10 mouse cellular contexts compared by ENCODE assay signal in genomic region chr11:78399680-78400079, GRCm38 (mm10). TPM values are rescaled to one million over a fixed set of nuclear protein-coding genes. Genes with fewer than 3 reads are reported as not detected.
DNase-seq lines count a peak whose midpoint lies in the region; ATAC-seq and TF ChIP-seq lines count a peak whose summit lies in the region.
"Had no signal": no experiment of that assay in that cellular context is flagged by ENCODE, and none has a peak within 500 bp of the region (broad histone marks: within the 10 kb centered on the region; RNA-seq: fewer than 3 reads in every experiment).

No protein-coding gene starts in this region.

- no peak for ATAC-seq in hindbrain, embryonic 12.5 days (ENCODE audit: low FRiP score)
- peak; percentile 21; the same call in 1 of the 2 replicates for ATAC-seq in erythroid progenitor cell, adult 5-6 weeks (replicated peaks; ENCODE audit: low FRiP score, poor library complexity, severe bottlenecking)
- ATAC-seq in limb, embryonic 14.5 days (ENCODE audit: low FRiP score, low read depth): peak; percentile 34; the same call in 1 of the 2 replicates

- peaks cover 42% of the 10 kb centered on the region for H3K4me1 ChIP-seq in hindbrain, embryonic 10.5 days (replicated peaks)
- H3K4me1 ChIP-seq in hindbrain, embryonic 12.5 days: peaks cover 7% of the 10 kb centered on the region
- no peaks in the 10 kb centered on the region; the same call in 1 of the 2 replicates for H3K4me1 ChIP-seq in limb, embryonic 14.5 days (ENCODE audit: control insufficient read depth, insufficient read depth, low read length)

- H3K4me2 ChIP-seq in hindbrain, embryonic 12.5 days (replicated peaks): no peak overlapping the region
- no peak overlapping the region for H3K4me2 ChIP-seq in limb, embryonic 14.5 days (replicated peaks; ENCODE audit: low read depth, low read length, severe bottlenecking)
- H3K4me2 ChIP-seq: embryonic facial prominence, embryonic 15.5 days; stomach, embryonic 15.5 days had no signal

- WGBS in hindbrain, embryonic 10.5 days: 20% methylated on average over 8 of the region's 8 CpGs
- 18% methylated on average over 8 of the region's 8 CpGs for WGBS in hindbrain, embryonic 12.5 days
- 16% methylated on average over 8 of the region's 8 CpGs for WGBS in limb, embryonic 14.5 days

- no peak overlapping the region for H3K4me3 ChIP-seq in hindbrain, embryonic 10.5 days
- no peak overlapping the region for H3K4me3 ChIP-seq in hindbrain, embryonic 12.5 days
- no peak overlapping the region for H3K4me3 ChIP-seq in limb, embryonic 14.5 days (replicated peaks; ENCODE audit: low read length)
- H3K4me3 ChIP-seq: embryonic facial prominence, embryonic 15.5 days; stomach, embryonic 15.5 days had no signal

- H3K27me3 ChIP-seq in hindbrain, embryonic 10.5 days (ENCODE audit: insufficient read depth, poor library complexity, severe bottlenecking): peaks cover 8% of the 10 kb centered on the region; the same call in 1 of the 2 replicates
- H3K27me3 ChIP-seq in hindbrain, embryonic 12.5 days: peaks cover 13% of the 10 kb centered on the region
- H3K27me3 ChIP-seq in limb, embryonic 14.5 days (ENCODE audit: control insufficient read depth, insufficient read depth, low read length): no peaks in the 10 kb centered on the region
- H3K27me3 ChIP-seq: embryonic facial prominence, embryonic 15.5 days; stomach, embryonic 15.5 days had no signal

- peak; percentile 76 for DNase-seq in hindbrain, embryonic 10.5 days (ENCODE audit: low spot score)
- DNase-seq in adrenal gland, postnatal 36 days: peak; percentile 82
- DNase-seq in kidney, adult 8-10 months: peak; percentile 55 to 77
- peak; percentile 84 for DNase-seq in limb, embryonic 14.5 days (ENCODE audit: low spot score)
- DNase-seq in ovary, postnatal 14 days (ENCODE audit: low spot score): peak; percentile 79
- peak; percentile 62 for DNase-seq in thymus, postnatal 14 days

- H3K9me3 ChIP-seq in hindbrain, embryonic 10.5 days: no peaks in the 10 kb centered on the region
- no peaks in the 10 kb centered on the region for H3K9me3 ChIP-seq in hindbrain, embryonic 12.5 days (replicated peaks)
- no peaks in the 10 kb centered on the region for H3K9me3 ChIP-seq in limb, embryonic 14.5 days (ENCODE audit: control insufficient read depth, low read length)
- H3K9me3 ChIP-seq: embryonic facial prominence, embryonic 15.5 days; stomach, embryonic 15.5 days had no signal

- no peak overlapping the region for H3K27ac ChIP-seq in hindbrain, embryonic 10.5 days
- no peak overlapping the region for H3K27ac ChIP-seq in hindbrain, embryonic 12.5 days
- no peak overlapping the region for H3K27ac ChIP-seq in limb, embryonic 14.5 days (replicated peaks; ENCODE audit: low read depth, low read length)
- H3K27ac ChIP-seq: embryonic facial prominence, embryonic 15.5 days; stomach, embryonic 15.5 days had no signal

- H3K9ac ChIP-seq in hindbrain, embryonic 12.5 days: no peak overlapping the region
- no peak overlapping the region for H3K9ac ChIP-seq in limb, embryonic 14.5 days (ENCODE audit: low read depth, low read length, severe bottlenecking)
- H3K9ac ChIP-seq: embryonic facial prominence, embryonic 15.5 days; stomach, embryonic 15.5 days had no signal

- no peak for TF ChIP-seq POLR2A in limb, embryonic 14.5 days (IDR thresholded peaks at IDR 0.05; ENCODE audit: borderline replicate concordance, extremely low read depth, insufficient read depth, insufficient read length)

- no peaks in the 10 kb centered on the region for H3K36me3 ChIP-seq in hindbrain, embryonic 10.5 days
- no peaks in the 10 kb centered on the region for H3K36me3 ChIP-seq in hindbrain, embryonic 12.5 days
- H3K36me3 ChIP-seq in limb, embryonic 14.5 days (ENCODE audit: control insufficient read depth, insufficient read depth, low read length): no peaks in the 10 kb centered on the region
- H3K36me3 ChIP-seq: embryonic facial prominence, embryonic 15.5 days; stomach, embryonic 15.5 days had no signal

RNA-seq across cellular contexts. Expression of gene Foxn1, which starts 13.3 kb away (rescaled TPM):
- not detected in 2 replicates for polyA plus RNA-seq in hindbrain, embryonic 10.5 days (2016; fragmentation: Nextera tagmentation; extraction: Ambion mirVana)
- not detected in 2 replicates for polyA plus RNA-seq in hindbrain, embryonic 12.5 days (2016; fragmentation: Nextera tagmentation; extraction: Ambion mirVana)
- under 1 TPM in 1 of 2 experiments, not detected in 1; 0.30 TPM for total RNA-seq in adrenal gland, postnatal 36 days (2021)
- not detected in 2 replicates for total RNA-seq in erythroid progenitor cell, adult 5-6 weeks (2015; ENCODE audit: low replicate concordance)
- total RNA-seq in erythroid progenitor cell, adult 5-6 weeks (2017; ENCODE audit: low replicate concordance): not detected in 2 replicates
- polyA plus RNA-seq in limb, embryonic 14.5 days (2012; rRNA removed): 0.96 and 1.1 TPM in 2 replicates
- polyA plus RNA-seq in limb, embryonic 14.5 days (2014; fragmentation: Nextera tagmentation; extraction: Ambion mirVana): 1.9 and 2.0 TPM in 2 replicates

RNA-seq across cellular contexts. Expression of gene Slc13a2, which starts 22.3 kb away (rescaled TPM):
- not detected in 2 replicates for polyA plus RNA-seq in hindbrain, embryonic 10.5 days (2016; fragmentation: Nextera tagmentation; extraction: Ambion mirVana)
- not detected in 2 replicates for polyA plus RNA-seq in hindbrain, embryonic 12.5 days (2016; fragmentation: Nextera tagmentation; extraction: Ambion mirVana)
- total RNA-seq in adrenal gland, postnatal 36 days (2021): not detected
- not detected in 2 replicates for total RNA-seq in erythroid progenitor cell, adult 5-6 weeks (2015; ENCODE audit: low replicate concordance)
- 0.68 TPM in 1 of 2 replicates, not detected in the other for total RNA-seq in erythroid progenitor cell, adult 5-6 weeks (2017; ENCODE audit: low replicate concordance)
- polyA plus RNA-seq in limb, embryonic 14.5 days (2012; rRNA removed): 0.03 TPM in 1 of 2 replicates, not detected in the other
- 0.10 TPM in 1 of 2 replicates, not detected in the other for polyA plus RNA-seq in limb, embryonic 14.5 days (2014; fragmentation: Nextera tagmentation; extraction: Ambion mirVana)

RNA-seq across cellular contexts. Expression of gene Unc119, which starts 56.4 kb away (rescaled TPM):
- 59.1 and 76.7 TPM in 2 replicates for polyA plus RNA-seq in hindbrain, embryonic 10.5 days (2016; fragmentation: Nextera tagmentation; extraction: Ambion mirVana)
- polyA plus RNA-seq in hindbrain, embryonic 12.5 days (2016; fragmentation: Nextera tagmentation; extraction: Ambion mirVana): 86.0 and 92.7 TPM in 2 replicates
- 10 to 100 TPM; 32.8 to 37.3 TPM for total RNA-seq in adrenal gland, postnatal 36 days (2021)
- 17.2 and 20.9 TPM in 2 replicates for total RNA-seq in erythroid progenitor cell, adult 5-6 weeks (2015; ENCODE audit: low replicate concordance)
- total RNA-seq in erythroid progenitor cell, adult 5-6 weeks (2017; ENCODE audit: low replicate concordance): 7.9 and 8.3 TPM in 2 replicates
- 114 and 143 TPM in 2 replicates for polyA plus RNA-seq in limb, embryonic 14.5 days (2012; rRNA removed)
- polyA plus RNA-seq in limb, embryonic 14.5 days (2014; fragmentation: Nextera tagmentation; extraction: Ambion mirVana): 55.7 and 66.9 TPM in 2 replicates
